Mouse (Mus musculus): ENCODE measurements around the gene Olfr1411.

Olfr1411 gene

GRCm38 (mm10) chr1:92641514-92642272 is 47.5 kb downstream of the Olfr1411 start, which contains the start of gene Cops9:
Gene Cops9 (minus strand): TSS chr1:92641985.
- peak; percentile 91 for DNase-seq

GRCm38 (mm10) chr1:92643691-92644090 is 49.5 kb downstream of the Olfr1411 start:
- no peak for DNase-seq

GRCm38 (mm10) chr1:92644916-92645315 is 50.7 kb downstream of the Olfr1411 start:
- DNase-seq = no peak

- no peak for DNase-seq
These were observed 51.9 kb downstream of the Olfr1411 start for GRCm38 (mm10) chr1:92646111-92646510.

- no peak for DNase-seq
These were observed 52.4 kb downstream of the Olfr1411 start for GRCm38 (mm10) chr1:92646601-92647000.

- DNase-seq = no peak
These were observed 52.8 kb downstream of the Olfr1411 start for GRCm38 (mm10) chr1:92647026-92647425.

Data from kidney, adult 18-20 months (tissue).